Mouse (Mus musculus): Measurements from ENCODE around the gene Amer2. TPM values are rescaled to one million over a fixed set of nuclear protein-coding genes. Genes with fewer than 3 reads are reported as not detected.

Gene Amer2
- polyA plus RNA-seq (2012; rRNA removed; ENCODE audit: low replicate concordance), result 0.19 and 0.22 TPM in 2 replicates

DNA sequence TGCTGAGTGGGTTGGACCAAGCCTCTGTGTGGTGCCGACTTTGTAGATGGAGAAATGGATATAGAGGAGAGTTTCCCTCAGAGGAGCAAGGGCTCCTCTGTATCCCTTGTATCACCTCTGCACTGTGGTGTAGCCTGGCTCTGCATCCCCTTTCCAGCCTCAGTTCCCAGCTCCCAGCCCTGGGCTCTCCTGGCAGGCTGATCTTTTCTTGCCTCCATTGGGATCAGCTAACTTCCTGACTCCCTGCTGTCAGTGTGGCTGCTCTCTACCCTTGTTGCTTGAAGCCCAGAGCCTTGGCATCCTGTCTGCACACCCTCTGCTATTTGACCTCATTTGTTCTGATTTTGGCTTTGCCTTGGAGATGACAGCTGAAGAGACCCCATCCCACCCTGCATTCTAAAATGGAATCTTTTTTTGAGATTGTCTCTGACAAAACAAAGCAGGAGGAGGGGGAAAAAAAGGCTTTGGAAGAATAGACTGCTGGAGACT is at the start of gene Amer2:
Gene Amer2, plus strand, starts transcription at position 439 of the 489 bp plus-strand sequence.

Other genes with a start within 250 kb of the Amer2 start
- 0.08 and 0.32 TPM in 2 replicates for gene Atp8a2, start 176.1 kb upstream of the Amer2 start, polyA plus RNA-seq (2012; rRNA removed; ENCODE audit: low replicate concordance)
- 0.05 and 0.19 TPM in 2 replicates for gene Nupl1, start 121.8 kb upstream of the Amer2 start, polyA plus RNA-seq (2012; rRNA removed; ENCODE audit: low replicate concordance)
- 14.8 and 15.0 TPM in 2 replicates for gene Gm49336, start 121.8 kb upstream of the Amer2 start, polyA plus RNA-seq (2012; rRNA removed; ENCODE audit: low replicate concordance)
- gene Mtmr6, start 108.0 kb upstream of the Amer2 start, polyA plus RNA-seq (2012; rRNA removed; ENCODE audit: low replicate concordance), result 14.1 and 26.9 TPM in 2 replicates